Mouse (Mus musculus): ENCODE measurements around the gene Ptpn3. TPM values are rescaled to one million over a fixed set of nuclear protein-coding genes. Genes with fewer than 3 reads are reported as not detected.
A peak's percentile ranks its signal among the peaks of the same experiment; 100 is the strongest.

The Ptpn3 gene
- total and polyA plus RNA-seq, 2 experiments, result 12.7 to 18.4 TPM

DNA sequence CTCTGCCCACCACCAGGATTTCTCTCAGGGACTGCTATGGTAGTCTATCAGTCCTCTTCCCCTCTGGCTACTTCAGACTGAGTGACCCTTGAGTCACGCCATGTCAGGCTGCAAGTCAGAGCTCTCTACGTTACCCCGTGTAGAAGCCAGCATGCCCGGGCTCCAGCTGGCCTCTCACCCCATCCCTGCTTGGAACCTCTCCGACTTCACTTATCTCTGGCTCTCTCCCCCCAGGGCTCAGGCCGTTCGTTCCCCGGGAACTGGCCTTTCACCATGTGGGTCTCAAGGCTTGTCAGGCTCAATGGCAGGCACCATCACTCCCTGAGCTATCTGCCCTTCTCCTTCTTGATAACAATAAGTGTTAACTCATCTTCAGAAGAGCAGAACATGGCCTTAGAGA lies 33.3 kb downstream of the Ptpn3 start:
- Histone ChIP-seq H3K27ac (replicated peaks; ENCODE audit: insufficient read depth, low read depth, low read length) (no peak overlapping the region), H3K4me1 (ENCODE audit: control insufficient read depth, insufficient read depth, low read length) (no peaks in the 10 kb centered on the region), H3K9ac (ENCODE audit: low read depth, low read length) (no peak overlapping the region), H3K79me2 (ENCODE audit: control insufficient read depth, insufficient read depth, low read length) (peaks cover 5% of the 10 kb centered on the region; the same call in 1 of the 2 replicates), H3K36me3 (ENCODE audit: control insufficient read depth, insufficient read depth, low read length) (peaks cover 2% of the 10 kb centered on the region; the same call in 1 of the 2 replicates), H3K27me3 (ENCODE audit: control insufficient read depth, insufficient read depth, low read length) (no peaks in the 10 kb centered on the region), H3K4me3 (ENCODE audit: insufficient read depth, low read depth, low read length) (no peak overlapping the region)
- WGBS, result 90% methylated on average over 8 of the region's 8 CpGs
- TF ChIP-seq POLR2A (IDR thresholded peaks at IDR 0.05; ENCODE audit: extremely low read depth, insufficient read depth, low read length) (no peak), CTCF (IDR thresholded peaks at IDR 0.05; ENCODE audit: low read depth, low read length) (no peak)
- no peak for DNase-seq (ENCODE audit: extremely low read depth, low read depth, low spot score)

- no peak for TF ChIP-seq POLR2A (IDR thresholded peaks at IDR 0.05; ENCODE audit: extremely low read depth, insufficient read depth, low read length)
- TF ChIP-seq CTCF (IDR thresholded peaks at IDR 0.05; ENCODE audit: low read depth, low read length), result no peak
- Histone ChIP-seq H3K79me2 (ENCODE audit: control insufficient read depth, insufficient read depth, low read length) (peaks cover 2% of the 10 kb centered on the region; the same call in 1 of the 2 replicates), H3K27ac (replicated peaks; ENCODE audit: insufficient read depth, low read depth, low read length) (no peak overlapping the region), H3K9ac (ENCODE audit: low read depth, low read length) (no peak overlapping the region), H3K36me3 (ENCODE audit: control insufficient read depth, insufficient read depth, low read length) (peaks cover 11% of the 10 kb centered on the region; the same call in 1 of the 2 replicates), H3K4me1 (ENCODE audit: control insufficient read depth, insufficient read depth, low read length) (no peaks in the 10 kb centered on the region), H3K27me3 (ENCODE audit: control insufficient read depth, insufficient read depth, low read length) (no peaks in the 10 kb centered on the region), H3K4me3 (ENCODE audit: insufficient read depth, low read depth, low read length) (no peak overlapping the region)
- DNase-seq (ENCODE audit: extremely low read depth, low read depth, low spot score), result no peak
- 89% methylated on average over 9 of the region's 9 CpGs for WGBS
Measured at GRCm38 (mm10) chr4:57266389-57266788, 35.2 kb downstream of the Ptpn3 start.

DNA sequence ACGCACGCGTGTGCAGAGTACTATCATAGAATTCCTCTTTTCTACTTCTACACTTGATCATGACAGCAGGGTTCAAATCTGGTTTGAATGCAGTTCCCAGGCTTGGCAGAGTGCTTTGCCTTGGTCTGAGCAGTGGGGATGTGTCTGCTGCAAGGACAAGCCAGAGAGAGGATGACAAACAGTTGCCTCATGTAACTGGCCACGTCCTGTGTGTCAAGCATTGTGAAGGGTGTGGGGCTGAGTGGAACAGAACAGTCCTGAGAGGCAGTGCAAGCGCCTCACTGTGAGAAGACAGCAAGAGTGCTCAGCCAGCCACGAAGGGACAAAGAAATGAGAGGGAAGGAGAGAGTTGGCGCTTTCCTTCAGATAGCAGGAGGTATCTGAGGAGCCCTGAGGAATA lies 37.9 kb downstream of the Ptpn3 start:
- DNase-seq (ENCODE audit: extremely low read depth, low read depth, low spot score), result no peak
- H3K4me3 ChIP-seq (ENCODE audit: insufficient read depth, low read depth, low read length), result no peak overlapping the region
- no peak overlapping the region for H3K27ac ChIP-seq (replicated peaks; ENCODE audit: insufficient read depth, low read depth, low read length)
- H3K4me1 ChIP-seq (ENCODE audit: control insufficient read depth, insufficient read depth, low read length), result no peaks in the 10 kb centered on the region
- no peak overlapping the region for H3K9ac ChIP-seq (ENCODE audit: low read depth, low read length)
- H3K27me3 ChIP-seq (ENCODE audit: control insufficient read depth, insufficient read depth, low read length), result no peaks in the 10 kb centered on the region
- 89% methylated on average over 7 of the region's 7 CpGs for WGBS
- no peak for TF ChIP-seq CTCF (IDR thresholded peaks at IDR 0.05; ENCODE audit: low read depth, low read length)
- no peak for TF ChIP-seq POLR2A (IDR thresholded peaks at IDR 0.05; ENCODE audit: extremely low read depth, insufficient read depth, low read length)
- H3K36me3 ChIP-seq (ENCODE audit: control insufficient read depth, insufficient read depth, low read length), result peaks cover 16% of the 10 kb centered on the region
- H3K79me2 ChIP-seq (ENCODE audit: control insufficient read depth, insufficient read depth, low read length), result no peaks in the 10 kb centered on the region

- peak; percentile 34 for DNase-seq (ENCODE audit: extremely low read depth, low read depth, low spot score)
- WGBS, result 78% methylated on average over 8 of the region's 8 CpGs
Measured at GRCm38 (mm10) chr4:57263061-57263685, 38.5 kb downstream of the Ptpn3 start.

GRCm38 (mm10) chr4:57262451-57262850 lies 39.2 kb downstream of the Ptpn3 start:
- Histone ChIP-seq H3K36me3 (ENCODE audit: control insufficient read depth, insufficient read depth, low read length) (peaks cover 21% of the 10 kb centered on the region), H3K9ac (ENCODE audit: low read depth, low read length) (no peak overlapping the region), H3K4me1 (ENCODE audit: control insufficient read depth, insufficient read depth, low read length) (no peaks in the 10 kb centered on the region), H3K4me3 (ENCODE audit: insufficient read depth, low read depth, low read length) (no peak overlapping the region), H3K27ac (replicated peaks; ENCODE audit: insufficient read depth, low read depth, low read length) (no peak overlapping the region), H3K79me2 (ENCODE audit: control insufficient read depth, insufficient read depth, low read length) (no peaks in the 10 kb centered on the region), H3K27me3 (ENCODE audit: control insufficient read depth, insufficient read depth, low read length) (no peaks in the 10 kb centered on the region)
- TF ChIP-seq POLR2A (IDR thresholded peaks at IDR 0.05; ENCODE audit: extremely low read depth, insufficient read depth, low read length) (no peak), CTCF (IDR thresholded peaks at IDR 0.05; ENCODE audit: low read depth, low read length) (no peak)
- DNase-seq (ENCODE audit: extremely low read depth, low read depth, low spot score), result no peak
- WGBS, result 86% methylated on average over 8 of the region's 8 CpGs

More at GRCm38 (mm10) chr4:57263061-57263685, 38.5 kb downstream of the Ptpn3 start:
- peaks cover 18% of the 10 kb centered on the region for H3K36me3 ChIP-seq (ENCODE audit: control insufficient read depth, insufficient read depth, low read length)
- H3K4me1 ChIP-seq (ENCODE audit: control insufficient read depth, insufficient read depth, low read length), result no peaks in the 10 kb centered on the region
- TF ChIP-seq CTCF (IDR thresholded peaks at IDR 0.05; ENCODE audit: low read depth, low read length), result 0 out of 2 replicates have a peak, but pooled peaks have one; percentile 10
- no peak for TF ChIP-seq POLR2A (IDR thresholded peaks at IDR 0.05; ENCODE audit: extremely low read depth, insufficient read depth, low read length)
- H3K27me3 ChIP-seq (ENCODE audit: control insufficient read depth, insufficient read depth, low read length), result no peaks in the 10 kb centered on the region
- H3K9ac ChIP-seq (ENCODE audit: low read depth, low read length), result no peak overlapping the region
- H3K4me3 ChIP-seq (ENCODE audit: insufficient read depth, low read depth, low read length), result no peak overlapping the region
- no peak overlapping the region for H3K27ac ChIP-seq (replicated peaks; ENCODE audit: insufficient read depth, low read depth, low read length)
- no peaks in the 10 kb centered on the region for H3K79me2 ChIP-seq (ENCODE audit: control insufficient read depth, insufficient read depth, low read length)

- TF ChIP-seq POLR2A (IDR thresholded peaks at IDR 0.05; ENCODE audit: extremely low read depth, insufficient read depth, low read length) (no peak), CTCF (IDR thresholded peaks at IDR 0.05; ENCODE audit: low read depth, low read length) (no peak)
- Histone ChIP-seq H3K27ac (replicated peaks; ENCODE audit: insufficient read depth, low read depth, low read length) (no peak overlapping the region), H3K4me3 (ENCODE audit: insufficient read depth, low read depth, low read length) (no peak overlapping the region), H3K27me3 (ENCODE audit: control insufficient read depth, insufficient read depth, low read length) (no peaks in the 10 kb centered on the region), H3K36me3 (ENCODE audit: control insufficient read depth, insufficient read depth, low read length) (peaks cover 21% of the 10 kb centered on the region), H3K79me2 (ENCODE audit: control insufficient read depth, insufficient read depth, low read length) (no peaks in the 10 kb centered on the region), H3K9ac (ENCODE audit: low read depth, low read length) (no peak overlapping the region), H3K4me1 (ENCODE audit: control insufficient read depth, insufficient read depth, low read length) (no peaks in the 10 kb centered on the region)
- WGBS, result 82% methylated on average over 9 of the region's 9 CpGs
- DNase-seq (ENCODE audit: extremely low read depth, low read depth, low spot score), result no peak
Measured at GRCm38 (mm10) chr4:57261813-57262212, 39.8 kb downstream of the Ptpn3 start.
